Mouse (Mus musculus) ovary, postnatal 10 days (tissue): ENCODE results near the gene 4921524J17Rik.

Experiments
- DNase-seq: peaks from one replicate; pipeline ENCODE4 v3.0.0; 2022; ENCODE audit warnings: low spot score

The 4921524J17Rik gene

DNA sequence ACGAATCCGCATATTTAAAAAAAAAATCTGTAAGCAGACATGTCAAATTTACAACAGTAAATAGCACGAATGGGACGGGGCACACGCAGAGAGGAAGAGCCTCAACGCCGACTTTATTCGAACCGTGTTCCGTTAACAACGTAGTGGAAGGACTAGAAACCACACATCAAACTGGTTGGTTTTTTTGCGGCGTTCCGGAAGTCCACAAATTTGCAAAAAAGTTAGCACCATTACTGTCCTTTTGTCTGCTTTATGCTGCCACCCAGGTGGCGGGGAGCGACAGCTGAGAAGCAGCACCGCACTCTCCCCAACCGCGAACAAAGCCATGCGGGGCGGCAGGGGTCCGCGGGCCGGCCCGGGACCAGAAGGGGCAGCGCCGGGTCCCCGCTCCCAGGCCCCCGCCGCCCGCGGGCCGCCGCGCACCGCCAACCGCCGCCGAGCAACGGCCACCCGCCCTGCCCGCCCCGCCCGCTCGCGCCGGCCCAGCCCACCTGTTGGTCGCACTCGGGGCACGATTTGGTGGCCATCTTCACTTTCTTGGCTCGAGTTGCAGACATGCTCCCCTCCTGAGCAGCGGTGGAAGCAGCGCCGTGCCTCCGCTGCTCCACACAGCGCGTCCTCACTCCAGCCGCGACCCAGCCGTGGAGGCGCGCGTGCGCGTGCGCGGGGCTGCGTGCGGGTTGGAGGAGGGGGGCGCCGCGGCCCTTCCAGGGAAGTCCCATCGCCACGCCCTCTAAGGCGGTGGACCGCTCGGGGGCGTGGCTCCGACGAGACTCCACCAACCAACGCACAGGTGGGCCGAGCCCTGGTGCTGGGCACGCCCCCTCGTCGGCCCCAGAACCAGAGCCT lies at the start of gene 4921524J17Rik:
Gene 4921524J17Rik, minus strand, starts transcription at position 666 of the 849 bp plus-strand sequence.
- DNase-seq: peak; percentile 92

DNA sequence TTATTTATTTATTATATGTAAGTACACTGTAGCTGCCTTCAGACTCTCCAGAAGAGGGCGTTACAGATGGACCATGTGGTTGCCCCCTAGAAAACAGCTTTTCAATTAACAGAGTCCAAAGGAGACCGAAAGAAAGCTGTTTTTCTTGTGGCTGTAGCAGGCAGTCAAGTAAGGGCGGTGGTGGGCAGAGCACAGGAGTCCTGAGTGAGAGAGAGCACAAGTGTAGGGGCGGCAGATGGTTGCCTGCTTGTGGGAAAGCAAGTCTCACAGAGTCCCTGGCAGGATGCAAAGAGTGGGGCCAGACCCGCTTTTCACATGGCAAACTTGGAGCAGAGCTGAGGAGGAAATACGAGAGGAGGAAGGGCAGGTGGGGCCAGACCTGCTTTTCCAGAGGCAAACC lies 49.8 kb upstream of the 4921524J17Rik start:
- DNase-seq: no peak

DNA sequence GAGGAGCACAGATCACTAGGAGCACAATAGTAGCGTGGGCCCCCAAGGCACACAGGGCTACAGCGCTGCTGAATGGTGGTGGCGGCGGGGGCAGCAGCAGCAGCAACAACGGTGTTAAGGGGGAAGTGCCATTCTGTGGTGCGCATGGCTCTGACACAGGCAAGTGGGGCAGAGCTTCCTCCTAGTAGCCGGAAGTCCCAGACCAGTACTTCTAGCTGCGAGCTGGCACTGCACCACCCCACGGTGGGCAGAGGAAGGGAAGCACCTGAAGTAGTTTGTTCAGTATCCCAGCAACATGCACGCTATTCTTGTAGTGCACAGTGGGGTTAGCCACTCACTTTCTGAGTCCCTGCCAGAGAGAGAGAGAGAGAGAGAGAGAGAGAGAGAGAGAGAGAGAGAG lies 49.3 kb upstream of the 4921524J17Rik start:
- DNase-seq: no peak

DNA sequence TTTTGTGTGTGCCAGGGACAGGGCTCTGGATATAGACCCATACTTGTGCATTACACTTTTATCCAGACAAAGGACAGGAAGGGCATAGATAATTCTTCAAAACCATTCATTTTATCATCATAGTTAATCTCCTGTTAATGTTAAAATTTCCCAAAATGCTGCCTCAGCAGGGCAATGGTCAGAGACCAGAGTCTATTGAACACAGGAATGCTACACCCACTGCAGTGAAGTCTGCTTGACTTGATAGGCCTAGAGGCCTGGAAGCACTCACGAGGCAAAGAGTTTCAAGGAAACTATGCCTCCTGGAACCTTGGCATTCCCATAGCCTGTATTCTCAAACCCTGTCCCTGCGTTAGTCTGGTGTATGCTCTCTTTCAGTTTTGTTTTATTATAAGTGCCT lies 47.1 kb upstream of the 4921524J17Rik start:
- DNase-seq: no peak

- DNase-seq: no peak
These were observed 45.8 kb upstream of the 4921524J17Rik start for GRCm38 (mm10) chr8:85478397-85478796.

GRCm38 (mm10) chr8:85476970-85477545 lies 44.4 kb upstream of the 4921524J17Rik start:
- DNase-seq: no peak

DNA sequence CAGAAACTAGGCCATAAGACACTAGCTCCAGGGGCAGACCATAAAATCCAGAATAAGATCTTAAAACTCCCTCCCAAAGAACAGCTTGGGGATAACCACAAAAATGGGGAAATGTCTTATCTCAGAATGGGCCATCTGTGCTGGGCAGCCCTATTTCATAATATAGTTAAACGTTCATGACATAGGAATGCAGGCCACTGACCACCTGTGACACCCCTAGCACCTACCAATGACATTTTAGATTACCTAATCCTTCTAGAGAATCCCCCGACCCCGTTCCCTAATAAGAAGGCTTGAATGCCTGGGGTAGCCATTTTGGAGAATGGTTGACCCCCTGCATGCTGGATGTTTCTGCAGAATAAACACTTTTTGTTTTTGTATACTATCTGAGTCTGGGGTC lies 42.3 kb upstream of the 4921524J17Rik start:
- DNase-seq: no peak

DNA sequence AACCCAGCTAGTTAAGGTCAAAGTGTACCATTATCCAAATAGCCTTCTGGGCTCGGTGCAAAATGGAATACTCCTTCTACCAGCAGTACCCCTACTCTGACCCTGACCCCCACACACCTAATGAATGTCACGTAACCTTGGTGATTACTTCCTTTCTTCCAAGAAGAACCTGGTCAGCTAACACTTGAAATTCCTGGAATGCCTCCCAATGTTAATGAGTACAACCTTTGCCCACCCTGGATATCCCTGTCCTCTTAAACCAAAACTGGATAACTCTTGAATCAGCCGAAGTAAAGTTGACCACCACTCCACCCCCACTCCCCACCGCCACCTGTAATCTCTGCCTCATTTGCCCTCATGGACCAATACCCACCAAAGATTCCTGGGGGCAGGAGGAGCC lies 40.6 kb upstream of the 4921524J17Rik start:
- no peak for DNase-seq

- DNase-seq: no peak
These were observed 40.2 kb upstream of the 4921524J17Rik start for GRCm38 (mm10) chr8:85472800-85473199.

GRCm38 (mm10) chr8:85470753-85471152 lies 38.1 kb upstream of the 4921524J17Rik start:
- no peak for DNase-seq

DNA sequence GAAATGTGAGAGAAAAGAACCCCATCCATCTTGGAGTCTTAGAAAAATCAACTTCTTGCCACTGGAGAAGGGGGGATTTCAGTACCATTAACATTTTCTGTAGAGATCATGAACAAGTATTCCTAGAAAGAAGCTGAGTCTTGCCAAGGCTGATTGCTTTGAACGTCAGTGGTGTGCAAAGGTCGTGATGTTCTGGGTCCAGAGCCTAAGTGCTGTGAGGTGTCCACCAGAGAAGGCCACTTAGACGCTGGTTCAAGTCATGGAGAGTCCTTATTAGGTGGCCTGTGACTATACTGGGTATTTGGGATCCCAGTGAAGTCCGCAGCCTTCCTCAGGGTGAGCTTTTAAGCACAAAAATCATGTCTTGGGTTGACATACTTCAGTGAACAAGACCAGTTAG lies 33.4 kb upstream of the 4921524J17Rik start:
- no peak for DNase-seq

DNA sequence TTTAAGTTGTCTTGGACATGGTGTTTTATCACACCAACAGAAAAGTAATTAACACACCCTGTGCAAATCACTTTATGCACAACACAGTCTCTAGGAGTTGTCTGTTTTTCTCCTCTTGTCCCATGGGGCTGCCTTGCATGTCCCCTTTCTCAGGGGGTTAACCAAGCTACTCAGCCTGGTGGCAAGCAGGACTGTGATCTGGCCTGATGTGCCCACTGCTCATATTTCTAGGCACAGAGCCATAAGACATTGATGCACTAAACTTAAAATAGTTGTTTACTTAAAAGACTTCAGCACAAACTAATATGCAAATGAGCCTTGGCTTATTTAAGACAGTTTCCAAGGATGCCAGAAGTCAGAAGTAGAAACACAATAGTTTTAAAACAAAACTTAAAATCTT lies 31.7 kb upstream of the 4921524J17Rik start:
- no peak for DNase-seq

DNA sequence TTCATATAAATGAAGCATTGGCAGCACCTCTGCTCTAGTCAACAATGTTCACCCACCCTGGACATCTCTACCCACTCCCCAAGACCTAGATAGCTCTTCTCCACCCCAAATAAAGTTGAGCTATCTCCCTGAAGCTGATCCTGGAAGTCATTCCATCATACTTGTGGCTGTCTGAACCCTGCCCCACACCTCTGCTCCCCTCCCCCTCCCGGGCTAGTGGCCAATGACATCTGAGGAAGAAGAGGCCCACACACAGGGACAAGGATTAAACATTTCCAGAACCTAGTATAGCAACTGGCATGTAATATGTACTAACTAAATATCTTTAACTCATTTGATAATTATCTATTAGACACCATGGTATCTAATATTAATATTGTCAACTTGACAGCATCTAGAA lies 29.8 kb upstream of the 4921524J17Rik start:
- no peak for DNase-seq

GRCm38 (mm10) chr8:85461377-85461776 lies 28.7 kb upstream of the 4921524J17Rik start:
- DNase-seq: no peak

- DNase-seq: no peak
These were observed 28.2 kb upstream of the 4921524J17Rik start for GRCm38 (mm10) chr8:85460804-85461203.

DNA sequence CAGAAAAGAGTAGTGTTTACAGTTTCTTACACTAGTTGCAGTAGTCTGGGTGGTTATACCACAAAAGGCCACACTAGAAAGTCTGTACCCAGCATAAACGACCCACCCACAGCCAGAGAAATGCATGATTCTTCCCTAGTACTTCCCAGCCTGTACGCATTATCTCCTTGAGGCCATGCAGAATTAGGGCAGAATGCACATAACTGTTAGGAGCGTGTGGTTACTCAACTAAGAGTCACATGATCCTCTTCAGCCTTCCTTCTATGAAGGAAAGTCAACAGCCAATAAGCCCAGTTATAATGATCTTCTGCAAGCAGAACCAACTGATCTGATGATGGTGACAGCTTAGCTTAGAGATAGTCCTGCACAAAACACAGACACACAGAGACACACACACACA lies 26.9 kb upstream of the 4921524J17Rik start:
- DNase-seq: no peak

DNA sequence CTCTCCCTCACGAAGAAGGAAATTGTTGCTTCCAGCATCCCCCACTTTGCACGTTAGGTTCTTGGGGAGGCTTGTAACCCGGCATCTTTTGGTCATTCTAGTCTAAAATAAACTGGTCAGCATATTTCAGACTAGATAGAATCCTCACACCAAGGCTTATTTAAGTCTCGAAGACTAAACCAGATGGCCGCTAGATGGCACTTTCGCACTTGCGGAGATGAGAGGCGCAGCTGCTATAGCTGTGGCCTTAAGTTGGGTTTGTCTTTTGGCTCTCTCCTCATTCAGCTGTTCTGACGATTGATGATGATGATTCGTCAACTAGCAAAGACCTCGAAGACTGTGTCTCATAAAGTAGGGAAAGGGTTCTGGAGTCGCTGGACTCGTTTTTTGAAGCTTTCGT lies 23.9 kb upstream of the 4921524J17Rik start:
- no peak for DNase-seq

GRCm38 (mm10) chr8:85454750-85455149 lies 22.1 kb upstream of the 4921524J17Rik start:
- no peak for DNase-seq

GRCm38 (mm10) chr8:85453256-85453655 lies 20.6 kb upstream of the 4921524J17Rik start:
- no peak for DNase-seq

- no peak for DNase-seq
These were observed 19.7 kb upstream of the 4921524J17Rik start for GRCm38 (mm10) chr8:85452328-85452727.

GRCm38 (mm10) chr8:85450335-85450734 lies 17.7 kb upstream of the 4921524J17Rik start:
- DNase-seq: no peak

DNA sequence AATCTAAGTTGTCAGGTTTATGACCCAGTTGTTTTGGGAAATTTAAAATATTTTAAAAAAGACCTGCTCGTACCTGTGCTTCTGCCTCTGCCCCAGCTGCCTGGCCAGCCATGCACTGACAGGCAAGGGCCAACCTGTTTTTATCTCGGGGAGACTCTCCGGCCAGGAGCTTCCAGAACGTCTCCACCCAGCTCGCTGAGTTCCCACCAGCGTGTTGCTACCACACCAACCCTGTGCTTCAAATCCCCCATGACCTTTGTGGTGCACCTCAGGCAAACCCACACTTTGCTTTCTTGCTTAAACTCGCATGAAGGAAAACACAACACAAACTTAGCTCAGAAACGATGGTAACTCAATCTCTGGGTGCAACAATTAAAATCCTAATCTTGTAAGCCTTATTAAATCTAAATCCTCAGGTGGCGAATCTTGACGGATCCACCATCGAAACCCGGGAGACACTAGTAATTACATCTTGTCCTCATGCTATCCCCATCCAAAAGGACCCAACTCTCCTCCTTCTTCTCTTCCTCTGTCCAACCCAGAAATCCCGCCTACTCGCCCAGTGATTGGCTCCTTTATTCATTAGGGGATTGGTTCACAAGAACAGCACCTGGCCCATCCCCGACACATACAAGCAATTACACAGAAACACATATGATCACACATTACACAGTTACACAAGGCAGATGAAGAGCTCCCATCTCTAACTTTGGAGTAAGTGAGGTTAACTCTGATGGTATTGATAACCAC lies 13.5 kb upstream of the 4921524J17Rik start:
- no peak for DNase-seq

DNA sequence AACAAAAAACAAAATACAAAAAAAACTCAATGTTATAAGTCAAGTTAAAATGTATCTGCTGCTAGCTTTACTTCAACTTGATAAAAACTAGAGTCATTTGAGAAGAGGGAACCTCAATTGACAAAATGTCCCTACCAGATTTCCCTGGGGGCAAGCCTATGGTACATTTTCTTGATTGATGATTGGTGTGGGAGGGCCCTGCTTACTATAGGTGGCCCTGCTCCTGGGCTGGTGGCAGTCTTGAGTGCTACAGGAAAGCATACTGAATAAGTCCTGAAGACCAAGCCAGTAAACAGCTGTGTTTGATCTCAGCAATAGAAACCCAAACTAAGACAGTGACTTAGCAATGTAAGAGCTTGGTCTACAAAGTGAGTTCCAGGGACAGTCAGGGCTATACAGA lies 11.5 kb upstream of the 4921524J17Rik start:
- no peak for DNase-seq
